Mouse (Mus musculus) liver, adult 2 months (tissue): ENCODE measurements around the gene Plce1. TPM values are rescaled to one million over a fixed set of nuclear protein-coding genes. Genes with fewer than 3 reads are reported as not detected.
A peak's percentile ranks its signal among the peaks of the same experiment; 100 is the strongest.
"Not testable (repeated sequence)": the region's sequence is repeated elsewhere in the genome, so short reads cannot be mapped to it uniquely, and the experiment has no call there.

Source experiments
- DNase-seq: peaks from one replicate; pipeline ENCODE4 v3.0.0-alpha.2; 2011; ENCODE audit warnings: low read depth, low spot score; ENCODE audit errors: extremely low read depth
- H3K27ac ChIP-seq: fragments of 200-500 bp; replicated peaks from 2 replicates; pipeline ENCODE4 v1.5.1; 2012; ENCODE audit warnings: low read depth, mild to moderate bottlenecking, control low read depth, inconsistent platforms, low read length; ENCODE audit not compliant: insufficient read depth
- H3K27me3 ChIP-seq: fragments of 200-500 bp; 2 replicates; pipeline ENCODE4 v1.6.1; 2012; ENCODE audit warnings: mild to moderate bottlenecking, moderate library complexity, low read length, inconsistent platforms; ENCODE audit not compliant: control insufficient read depth, insufficient read depth
- H3K36me3 ChIP-seq: fragments of 200-500 bp; 2 replicates; pipeline ENCODE4 v1.6.1; 2012; ENCODE audit warnings: low read length, inconsistent platforms; ENCODE audit not compliant: control insufficient read depth, insufficient read depth
- H3K4me1 ChIP-seq: fragments of 200-500 bp; 2 replicates; pipeline ENCODE4 v1.6.1; 2011; ENCODE audit warnings: low read length; ENCODE audit not compliant: control insufficient read depth, insufficient read depth
- H3K4me3 ChIP-seq: fragments of 200-500 bp; 2 replicates; pipeline ENCODE4 v1.5.1; 2011; ENCODE audit warnings: low read depth, mild to moderate bottlenecking, control low read depth, low read length, moderate library complexity; ENCODE audit not compliant: insufficient read depth
- H3K79me2 ChIP-seq: fragments of 200-500 bp; 2 replicates; pipeline ENCODE4 v1.6.1; 2012; ENCODE audit warnings: inconsistent platforms, mild to moderate bottlenecking, low read length, moderate library complexity; ENCODE audit not compliant: control insufficient read depth, insufficient read depth
- H3K9ac ChIP-seq: fragments of 200-500 bp; 2 replicates; pipeline ENCODE4 v1.6.1; 2012; ENCODE audit warnings: low read depth, mild to moderate bottlenecking, control low read depth, inconsistent platforms, low read length
- CTCF ChIP-seq: fragments of 200-500 bp; IDR thresholded peaks from 2 replicates; pipeline ENCODE4 v1.5.1; 2011; ENCODE audit warnings: low read depth, low read length, control low read depth
- POLR2A ChIP-seq: fragments of 200-500 bp; IDR thresholded peaks from 2 replicates; pipeline ENCODE4 v1.6.1; 2011; ENCODE audit warnings: low read length, control low read depth; ENCODE audit not compliant: insufficient read depth; ENCODE audit errors: extremely low read depth
- WGBS: fragments of 180-500 bp; shearing (Covaris S2); methylation state at CpG from one replicate; pipeline ENCODE4 v1.1.7; 2018; 5-methylcytosine and 5-hydroxymethylcytosine counted together
- polyA plus RNA-seq: library from polyadenylated mRNA; depleted of rRNA; stranded (reverse); fragments of >200 nt; gene quantifications from 2 replicates; pipeline ENCODE4 v1.2.3, GENCODE M21; 2012
- total RNA-seq: library from RNA; depleted of rRNA; stranded (reverse); fragments of >200 nt; gene quantifications from 2 replicates; pipeline ENCODE4 v1.2.3, GENCODE M21; 2014

The Plce1 gene
- total and polyA plus RNA-seq, 2 experiments: 1.9 to 8.6 TPM

GRCm38 (mm10) chr19:38555399-38555798 is 74.5 kb downstream of the Plce1 start:
- Histone ChIP-seq H3K27ac (no peak overlapping the region), H3K4me3 (no peak overlapping the region), H3K27me3 (no peaks in the 10 kb centered on the region), H3K4me1 (0 out of 2 replicates have a peak, but pooled peaks cover 5% of the 10 kb centered on the region), H3K36me3 (no peaks in the 10 kb centered on the region), H3K79me2 (no peaks in the 10 kb centered on the region), H3K9ac (no peak overlapping the region)
- WGBS: 59% methylated on average over 3 of the region's 3 CpGs
- no peak for DNase-seq
- TF ChIP-seq CTCF: no peak
- no peak for TF ChIP-seq POLR2A

GRCm38 (mm10) chr19:38558816-38559215 is 77.9 kb downstream of the Plce1 start:
- H3K36me3 ChIP-seq: no peaks in the 10 kb centered on the region
- DNase-seq: peak; percentile 27
- H3K27me3 ChIP-seq: no peaks in the 10 kb centered on the region
- no peak overlapping the region for H3K27ac ChIP-seq
- WGBS: 75% methylated on average over 1 of the region's 1 CpGs
- H3K79me2 ChIP-seq: no peaks in the 10 kb centered on the region
- H3K4me1 ChIP-seq: 0 out of 2 replicates have a peak, but pooled peaks cover 5% of the 10 kb centered on the region
- no peak overlapping the region for H3K9ac ChIP-seq
- no peak for TF ChIP-seq CTCF
- TF ChIP-seq POLR2A: no peak
- H3K4me3 ChIP-seq: no peak overlapping the region

- H3K9ac ChIP-seq, H3K27ac ChIP-seq, DNase-seq, H3K27me3 ChIP-seq, H3K79me2 ChIP-seq, H3K4me1 ChIP-seq, H3K36me3 ChIP-seq, H3K4me3 ChIP-seq: not testable (repeated sequence)
- TF ChIP-seq CTCF: peak; percentile 52
- 89% methylated on average over 1 of the region's 1 CpGs for WGBS
Observed at GRCm38 (mm10) chr19:38561887-38562286, 81.0 kb downstream of the Plce1 start.

GRCm38 (mm10) chr19:38566156-38566555 is 85.2 kb downstream of the Plce1 start:
- no peak for DNase-seq
- Histone ChIP-seq H3K4me1 (no peaks in the 10 kb centered on the region), H3K27ac (no peak overlapping the region), H3K27me3 (no peaks in the 10 kb centered on the region), H3K36me3 (no peaks in the 10 kb centered on the region), H3K4me3 (no peak overlapping the region), H3K9ac (no peak overlapping the region), H3K79me2 (no peaks in the 10 kb centered on the region)
- TF ChIP-seq POLR2A (no peak), CTCF (no peak)

GRCm38 (mm10) chr19:38566752-38567151 is 85.8 kb downstream of the Plce1 start:
- no peaks in the 10 kb centered on the region for H3K27me3 ChIP-seq
- TF ChIP-seq CTCF: no peak
- TF ChIP-seq POLR2A: no peak
- H3K79me2 ChIP-seq: no peaks in the 10 kb centered on the region
- no peak overlapping the region for H3K27ac ChIP-seq
- no peak overlapping the region for H3K4me3 ChIP-seq
- H3K4me1 ChIP-seq: no peaks in the 10 kb centered on the region
- no peak for DNase-seq
- WGBS: 53% methylated on average over 7 of the region's 7 CpGs
- H3K9ac ChIP-seq: no peak overlapping the region
- no peaks in the 10 kb centered on the region for H3K36me3 ChIP-seq

GRCm38 (mm10) chr19:38567331-38567730 is 86.4 kb downstream of the Plce1 start:
- no peaks in the 10 kb centered on the region for H3K79me2 ChIP-seq
- H3K27ac ChIP-seq: no peak overlapping the region
- no peak for TF ChIP-seq POLR2A
- no peak for TF ChIP-seq CTCF
- 70% methylated on average over 5 of the region's 5 CpGs for WGBS
- no peaks in the 10 kb centered on the region for H3K4me1 ChIP-seq
- H3K9ac ChIP-seq: no peak overlapping the region
- H3K4me3 ChIP-seq: no peak overlapping the region
- DNase-seq: no peak
- H3K27me3 ChIP-seq: no peaks in the 10 kb centered on the region
- no peaks in the 10 kb centered on the region for H3K36me3 ChIP-seq
